ENCODE assay signal across 33 mouse cellular contexts in the genomic region with DNA sequence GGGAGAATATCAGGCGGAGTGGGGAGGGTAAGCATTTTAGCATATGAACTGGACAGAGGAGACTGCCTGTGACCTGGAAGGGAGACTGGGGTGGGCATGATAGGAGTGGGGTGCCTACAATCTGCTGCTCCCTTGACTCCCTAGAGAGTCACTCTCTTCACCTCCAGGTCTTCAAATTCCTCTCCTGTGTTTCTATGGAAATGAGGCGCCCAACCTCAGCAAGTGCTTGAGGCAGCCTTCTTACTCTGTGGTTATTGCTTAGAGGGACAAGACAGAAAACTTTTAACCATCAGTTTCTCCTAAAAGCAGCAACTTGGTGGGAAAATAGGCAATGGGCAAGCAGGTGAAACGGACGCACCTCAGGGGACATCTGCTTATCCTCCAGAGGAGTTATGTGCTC. TPM values are rescaled to one million over a fixed set of nuclear protein-coding genes. Genes with fewer than 3 reads are reported as not detected.
A peak's percentile ranks its signal among the peaks of the same experiment; 100 is the strongest.
DNase-seq lines count a peak whose midpoint lies in the region; ATAC-seq lines count a peak whose summit lies in the region.
"Had no signal": no experiment of that assay in that cellular context is flagged by ENCODE, and none has a peak within 500 bp of the region (broad histone marks: within the 10 kb centered on the region; RNA-seq: fewer than 3 reads in every experiment).

No protein-coding gene starts in this region.

- 79% methylated on average over 4 of the region's 4 CpGs for WGBS in heart, embryonic 10.5 days
- WGBS in midbrain, embryonic 11.5 days: 75% methylated on average over 4 of the region's 4 CpGs
- 73% methylated on average over 4 of the region's 4 CpGs for WGBS in midbrain, embryonic 14.5 days
- 81% methylated on average over 4 of the region's 4 CpGs for WGBS in liver, embryonic 15.5 days (ENCODE audit: insufficient replicate concordance)
- WGBS in kidney, embryonic 16.5 days: 89% methylated on average over 4 of the region's 4 CpGs

- no peaks in the 10 kb centered on the region for H3K9me3 ChIP-seq in heart, embryonic 10.5 days
- no peaks in the 10 kb centered on the region for H3K9me3 ChIP-seq in midbrain, embryonic 11.5 days (ENCODE audit: control insufficient read depth, low read length)
- no peaks in the 10 kb centered on the region for H3K9me3 ChIP-seq in midbrain, embryonic 14.5 days (ENCODE audit: control insufficient read depth, low read length)
- H3K9me3 ChIP-seq in liver, embryonic 15.5 days (replicated peaks): no peaks in the 10 kb centered on the region
- H3K9me3 ChIP-seq in kidney, embryonic 16.5 days (ENCODE audit: low read length): no peaks in the 10 kb centered on the region
- H3K9me3 ChIP-seq: embryonic facial prominence, embryonic 10.5 days; embryonic facial prominence, embryonic 13.5 days; forebrain, embryonic 12.5 days; forebrain, embryonic 15.5 days; G1E; heart, embryonic 15.5 days had no signal

- no peak for ATAC-seq in midbrain, embryonic 11.5 days (ENCODE audit: low FRiP score)
- no peak for ATAC-seq in midbrain, embryonic 14.5 days (ENCODE audit: low FRiP score, low TSS enrichment)
- ATAC-seq in liver, embryonic 15.5 days (ENCODE audit: insufficient read depth): no peak
- ATAC-seq in kidney, embryonic 16.5 days (ENCODE audit: low FRiP score, low TSS enrichment): no peak
- ATAC-seq: forebrain, embryonic 15.5 days; hindbrain, postnatal 0 days; inflammation-experienced regulatory T-cells, adult 6 months; intestine, postnatal 0 days; Patski had no signal

- no peaks in the 10 kb centered on the region for H3K36me3 ChIP-seq in heart, embryonic 10.5 days
- H3K36me3 ChIP-seq in midbrain, embryonic 11.5 days (ENCODE audit: control insufficient read depth, insufficient read depth, low read length): no peaks in the 10 kb centered on the region
- H3K36me3 ChIP-seq in midbrain, embryonic 14.5 days (ENCODE audit: control insufficient read depth, insufficient read depth, low read length): no peaks in the 10 kb centered on the region
- H3K36me3 ChIP-seq in liver, embryonic 15.5 days (replicated peaks): no peaks in the 10 kb centered on the region
- H3K36me3 ChIP-seq in kidney, embryonic 16.5 days (ENCODE audit: insufficient read depth, low read length): no peaks in the 10 kb centered on the region
- H3K36me3 ChIP-seq: embryonic facial prominence, embryonic 10.5 days; embryonic facial prominence, embryonic 13.5 days; forebrain, embryonic 12.5 days; forebrain, embryonic 15.5 days; G1E; heart, embryonic 12.5 days; heart, embryonic 15.5 days had no signal

- no peak overlapping the region for H3K27ac ChIP-seq in heart, embryonic 10.5 days
- no peak overlapping the region for H3K27ac ChIP-seq in midbrain, embryonic 11.5 days (ENCODE audit: low read depth, low read length)
- no peak overlapping the region for H3K27ac ChIP-seq in midbrain, embryonic 14.5 days (replicated peaks; ENCODE audit: low read depth, low read length)
- H3K27ac ChIP-seq in liver, embryonic 15.5 days (replicated peaks): peak overlapping the region; percentile 61
- no peak overlapping the region for H3K27ac ChIP-seq in kidney, embryonic 16.5 days (ENCODE audit: low read length)
- H3K27ac ChIP-seq: embryonic facial prominence, embryonic 10.5 days; embryonic facial prominence, embryonic 13.5 days; forebrain, embryonic 12.5 days; forebrain, embryonic 15.5 days; heart, adult 2 months; heart, embryonic 15.5 days; hindbrain, embryonic 14.5 days; hindbrain, postnatal 0 days had no signal

- intact Hi-C loops in heart, postnatal 25 days (cut with DNase I): no loop called here

- no peak overlapping the region for H3K4me3 ChIP-seq in heart, embryonic 10.5 days
- no peak overlapping the region for H3K4me3 ChIP-seq in midbrain, embryonic 11.5 days (ENCODE audit: low read depth, low read length)
- no peak overlapping the region for H3K4me3 ChIP-seq in midbrain, embryonic 14.5 days (replicated peaks; ENCODE audit: low read depth, low read length)
- H3K4me3 ChIP-seq in liver, embryonic 15.5 days (replicated peaks): no peak overlapping the region
- no peak overlapping the region for H3K4me3 ChIP-seq in kidney, embryonic 16.5 days (ENCODE audit: low read length)
- H3K4me3 ChIP-seq: embryonic facial prominence, embryonic 10.5 days; embryonic facial prominence, embryonic 13.5 days; erythroblast, embryonic 14.5 days; forebrain, embryonic 12.5 days; forebrain, embryonic 15.5 days; heart, adult 2 months; heart, embryonic 12.5 days; heart, embryonic 15.5 days had no signal

- H3K4me1 ChIP-seq in heart, embryonic 10.5 days: peaks cover 32% of the 10 kb centered on the region
- H3K4me1 ChIP-seq in midbrain, embryonic 11.5 days (ENCODE audit: control insufficient read depth, insufficient read depth, low read length): no peaks in the 10 kb centered on the region
- no peaks in the 10 kb centered on the region for H3K4me1 ChIP-seq in midbrain, embryonic 14.5 days (ENCODE audit: control insufficient read depth, insufficient read depth, low read length)
- peaks cover 78% of the 10 kb centered on the region for H3K4me1 ChIP-seq in liver, embryonic 15.5 days (replicated peaks)
- H3K4me1 ChIP-seq in kidney, embryonic 16.5 days (ENCODE audit: insufficient read depth, low read length): no peaks in the 10 kb centered on the region

- H3K4me2 ChIP-seq in midbrain, embryonic 11.5 days: no peak overlapping the region
- no peak overlapping the region for H3K4me2 ChIP-seq in midbrain, embryonic 14.5 days (ENCODE audit: low read length)
- no peak overlapping the region for H3K4me2 ChIP-seq in liver, embryonic 15.5 days
- H3K4me2 ChIP-seq in kidney, embryonic 16.5 days (replicated peaks; ENCODE audit: low read depth, low read length): no peak overlapping the region
- H3K4me2 ChIP-seq: embryonic facial prominence, embryonic 13.5 days; forebrain, embryonic 12.5 days; forebrain, embryonic 15.5 days; heart, embryonic 12.5 days; heart, embryonic 15.5 days; hindbrain, embryonic 14.5 days had no signal

- 0 out of 2 replicates have a peak, but pooled peaks cover 2% of the 10 kb centered on the region for H3K27me3 ChIP-seq in heart, embryonic 10.5 days (ENCODE audit: insufficient read depth, poor library complexity, severe bottlenecking)
- H3K27me3 ChIP-seq in midbrain, embryonic 11.5 days (ENCODE audit: control insufficient read depth, insufficient read depth, low read length): no peaks in the 10 kb centered on the region
- no peaks in the 10 kb centered on the region for H3K27me3 ChIP-seq in midbrain, embryonic 14.5 days (ENCODE audit: control insufficient read depth, insufficient read depth, low read length)
- H3K27me3 ChIP-seq in liver, embryonic 15.5 days: no peaks in the 10 kb centered on the region
- H3K27me3 ChIP-seq in kidney, embryonic 16.5 days (ENCODE audit: insufficient read depth, low read length): no peaks in the 10 kb centered on the region
- H3K27me3 ChIP-seq: CH12.LX; embryonic facial prominence, embryonic 13.5 days; forebrain, embryonic 12.5 days; forebrain, embryonic 15.5 days; heart, embryonic 12.5 days; heart, embryonic 15.5 days; Patski had no signal

- DNase-seq in heart, embryonic 10.5 days (ENCODE audit: low spot score): peak; percentile 53
- no peak for DNase-seq in heart, postnatal 25 days (ENCODE audit: low spot score)
- DNase-seq in midbrain, embryonic 11.5 days (ENCODE audit: low spot score, missing footprints): peak; percentile 21
- DNase-seq in midbrain, embryonic 14.5 days: no peak
- DNase-seq in R1 (ENCODE audit: low read depth, low spot score): peak; percentile 83
- DNase-seq in kidney, adult 18-20 months: no peak
- DNase-seq: adrenal gland, postnatal 14 days; B cell, adult 2 months; cerebellum, adult 11-12 months; cerebellum, adult 8-10 months; cerebellum, postnatal 10 days; cerebellum, postnatal 36 days; embryo, embryonic 11 days; gastrocnemius, postnatal 25 days; heart, adult 2 months; heart, postnatal 10 days; heart, postnatal 4 days had no signal

- H3K9ac ChIP-seq in midbrain, embryonic 11.5 days (ENCODE audit: low read length): no peak overlapping the region
- H3K9ac ChIP-seq in midbrain, embryonic 14.5 days (replicated peaks; ENCODE audit: low read length): no peak overlapping the region
- H3K9ac ChIP-seq in liver, embryonic 15.5 days: peak overlapping the region; percentile 11; the same call in 1 of the 2 replicates
- H3K9ac ChIP-seq in kidney, embryonic 16.5 days (replicated peaks; ENCODE audit: low read length): no peak overlapping the region
- H3K9ac ChIP-seq: embryonic facial prominence, embryonic 13.5 days; forebrain, embryonic 12.5 days; forebrain, embryonic 15.5 days; heart, embryonic 12.5 days; heart, embryonic 15.5 days; hindbrain, embryonic 14.5 days had no signal

RNA-seq across cellular contexts. Expression of a gene that starts 38.0 kb away (rescaled TPM):
- polyA plus RNA-seq in heart, embryonic 10.5 days (2016; fragmentation: Nextera tagmentation; extraction: Ambion mirVana): 41.6 and 41.8 TPM in 2 replicates
- 10 to 100 TPM; 11.3 to 12.4 TPM for total RNA-seq in heart, postnatal 25 days (2021)
- polyA plus RNA-seq in midbrain, embryonic 11.5 days (2014; fragmentation: Nextera tagmentation; extraction: Ambion mirVana): 53.3 and 62.5 TPM in 2 replicates
- polyA plus RNA-seq in midbrain, embryonic 14.5 days (2014; fragmentation: Nextera tagmentation; extraction: Ambion mirVana): 42.0 and 59.0 TPM in 2 replicates
- 42.8 and 48.3 TPM in 2 replicates for polyA plus RNA-seq in liver, embryonic 15.5 days (2015; fragmentation: Nextera tagmentation; extraction: Ambion mirVana)
- polyA plus RNA-seq in kidney, embryonic 16.5 days (2015; fragmentation: Nextera tagmentation; extraction: Ambion mirVana): 28.3 and 31.3 TPM in 2 replicates

Comparison
In these comparisons a context has a peak if more than half of its experiments do, and no peak if none do; other contexts are left out.
1. DNase-seq: peak in heart, embryonic 10.5 days (single experiment), midbrain, embryonic 11.5 days (single experiment) and R1 (single experiment); none in heart, postnatal 25 days (single experiment), midbrain, embryonic 14.5 days (single experiment) and kidney, adult 18-20 months (single experiment).